7 mouse cellular contexts compared by ENCODE assay signal in genomic region chr10:121476968-121477337, GRCm38 (mm10). TPM values are rescaled to one million over a fixed set of nuclear protein-coding genes. Genes with fewer than 3 reads are reported as not detected.
DNase-seq lines count a peak whose midpoint lies in the region; ATAC-seq and TF ChIP-seq lines count a peak whose summit lies in the region.

No protein-coding gene starts in this region.

- no peak for ATAC-seq in megakaryocyte, adult 5-6 weeks (ENCODE audit: poor library complexity, severe bottlenecking)
- no peak for ATAC-seq in forebrain, embryonic 12.5 days (ENCODE audit: low FRiP score)
- ATAC-seq in limb, embryonic 14.5 days (ENCODE audit: low FRiP score, low read depth), result no peak
- ATAC-seq in stomach, embryonic 16.5 days (ENCODE audit: insufficient read depth, low FRiP score), result no peak

- 0 out of 2 replicates have a peak overlapping the region, but pooled peaks have one; percentile 1 for H3K27ac ChIP-seq in forebrain, embryonic 12.5 days
- 0 out of 2 replicates have a peak overlapping the region, but pooled peaks have one; percentile 67 for H3K27ac ChIP-seq in limb, embryonic 14.5 days (replicated peaks; ENCODE audit: low read depth, low read length)
- H3K27ac ChIP-seq in stomach, embryonic 16.5 days (ENCODE audit: low read length), result peak overlapping the region; percentile 80

- peak overlapping the region; percentile 14; the same call in 1 of the 2 replicates for H3K9ac ChIP-seq in forebrain, embryonic 12.5 days
- H3K9ac ChIP-seq in limb, embryonic 14.5 days (ENCODE audit: low read depth, low read length, severe bottlenecking), result peak overlapping the region; percentile 45; the same call in 1 of the 2 replicates
- peak overlapping the region; percentile 67 for H3K9ac ChIP-seq in stomach, embryonic 16.5 days (ENCODE audit: low read length)

- H3K27me3 ChIP-seq in megakaryocyte, embryonic 14.5 days (replicated peaks), result peaks cover 29% of the 10 kb centered on the region
- H3K27me3 ChIP-seq in forebrain, embryonic 12.5 days, result peaks cover 25% of the 10 kb centered on the region
- H3K27me3 ChIP-seq in limb, embryonic 14.5 days (ENCODE audit: control insufficient read depth, insufficient read depth, low read length), result no peaks in the 10 kb centered on the region
- no peaks in the 10 kb centered on the region for H3K27me3 ChIP-seq in stomach, embryonic 16.5 days (ENCODE audit: control insufficient read depth, insufficient read depth, low read length)

- peaks cover 41% of the 10 kb centered on the region for H3K4me1 ChIP-seq in megakaryocyte, embryonic 14.5 days
- peaks cover 32% of the 10 kb centered on the region for H3K4me1 ChIP-seq in forebrain, embryonic 12.5 days
- peaks cover 22% of the 10 kb centered on the region for H3K4me1 ChIP-seq in limb, embryonic 14.5 days (ENCODE audit: control insufficient read depth, insufficient read depth, low read length)
- H3K4me1 ChIP-seq in stomach, embryonic 16.5 days (ENCODE audit: control insufficient read depth, insufficient read depth, low read length), result peaks cover 31% of the 10 kb centered on the region

- DNase-seq in limb, embryonic 14.5 days (ENCODE audit: low spot score), result no peak
- DNase-seq in frontal cortex, postnatal 14 days (ENCODE audit: low spot score in 2 of 2), result no peak
- DNase-seq in embryo, embryonic 10.5 days (ENCODE audit: low spot score), result no peak

- no peaks in the 10 kb centered on the region for H3K36me3 ChIP-seq in megakaryocyte, embryonic 14.5 days (replicated peaks; ENCODE audit: low read length)
- H3K36me3 ChIP-seq in forebrain, embryonic 12.5 days (replicated peaks), result no peaks in the 10 kb centered on the region
- no peaks in the 10 kb centered on the region for H3K36me3 ChIP-seq in limb, embryonic 14.5 days (ENCODE audit: control insufficient read depth, insufficient read depth, low read length)
- H3K36me3 ChIP-seq in stomach, embryonic 16.5 days (ENCODE audit: control insufficient read depth, insufficient read depth, low read length), result no peaks in the 10 kb centered on the region

- no peaks in the 10 kb centered on the region for H3K9me3 ChIP-seq in megakaryocyte, embryonic 14.5 days
- H3K9me3 ChIP-seq in forebrain, embryonic 12.5 days, result no peaks in the 10 kb centered on the region
- no peaks in the 10 kb centered on the region for H3K9me3 ChIP-seq in limb, embryonic 14.5 days (ENCODE audit: control insufficient read depth, low read length)
- H3K9me3 ChIP-seq in stomach, embryonic 16.5 days (replicated peaks; ENCODE audit: control insufficient read depth, low read length), result no peaks in the 10 kb centered on the region

- peak overlapping the region; percentile 94 for H3K4me3 ChIP-seq in megakaryocyte, embryonic 14.5 days (replicated peaks)
- H3K4me3 ChIP-seq in forebrain, embryonic 12.5 days (replicated peaks), result peak overlapping the region; percentile 64
- H3K4me3 ChIP-seq in limb, embryonic 14.5 days (replicated peaks; ENCODE audit: low read length), result peak overlapping the region; percentile 89
- peak overlapping the region; percentile 95 for H3K4me3 ChIP-seq in stomach, embryonic 16.5 days (replicated peaks; ENCODE audit: low read length)

- H3K4me2 ChIP-seq in forebrain, embryonic 12.5 days, result peak overlapping the region; percentile 89
- H3K4me2 ChIP-seq in limb, embryonic 14.5 days (replicated peaks; ENCODE audit: low read depth, low read length, severe bottlenecking), result peak overlapping the region; percentile 83
- peak overlapping the region; percentile 75 for H3K4me2 ChIP-seq in stomach, embryonic 16.5 days (ENCODE audit: low read depth, low read length)

- no peak for TF ChIP-seq POLR2A in limb, embryonic 14.5 days (IDR thresholded peaks at IDR 0.05; ENCODE audit: borderline replicate concordance, extremely low read depth, insufficient read depth, insufficient read length)

- WGBS in forebrain, embryonic 12.5 days, result 17% methylated on average over 8 of the region's 8 CpGs
- 17% methylated on average over 8 of the region's 8 CpGs for WGBS in limb, embryonic 14.5 days
- 22% methylated on average over 8 of the region's 8 CpGs for WGBS in stomach, embryonic 16.5 days

RNA-seq across cellular contexts. Expression of gene Rassf3, which starts 0.8 kb away (rescaled TPM):
- polyA plus RNA-seq in megakaryocyte, embryonic 14.5 days (2012; ENCODE audit: insufficient read depth, low replicate concordance), result 1.9 TPM in 1 of 2 replicates, not detected in the other
- total RNA-seq in megakaryocyte, adult 5-6 weeks (2015), result 65.7 and 65.8 TPM in 2 replicates
- 56.4 and 56.8 TPM in 2 replicates for total RNA-seq in megakaryocyte, adult 5-6 weeks (2017)
- polyA plus RNA-seq in forebrain, embryonic 12.5 days (2016; fragmentation: Nextera tagmentation; extraction: Ambion mirVana), result 6.6 and 7.3 TPM in 2 replicates
- polyA plus RNA-seq in limb, embryonic 14.5 days (2012; rRNA removed), result 22.3 and 23.2 TPM in 2 replicates
- 19.4 and 20.7 TPM in 2 replicates for polyA plus RNA-seq in limb, embryonic 14.5 days (2014; fragmentation: Nextera tagmentation; extraction: Ambion mirVana)
- 21.3 and 22.0 TPM in 2 replicates for polyA plus RNA-seq in stomach, embryonic 16.5 days (2015; fragmentation: Nextera tagmentation; extraction: Ambion mirVana)

Comparison
In these comparisons a context has a peak if more than half of its experiments do, and no peak if none do; other contexts are left out.
1. H3K27ac ChIP-seq: peak in every context shown above with its lines; median percentile 80 in stomach, embryonic 16.5 days; 67 in limb, embryonic 14.5 days; 1 in forebrain, embryonic 12.5 days.
2. H3K9ac ChIP-seq: peak in every context shown above with its lines; median percentile 67 in stomach, embryonic 16.5 days; 45 in limb, embryonic 14.5 days; 14 in forebrain, embryonic 12.5 days.